Mouse (Mus musculus): ENCODE measurements around the gene Stx1b.
"Not testable (repeated sequence)": the region's sequence is repeated elsewhere in the genome, so short reads cannot be mapped to it uniquely, and the experiment has no call there.

Gene Stx1b

GRCm38 (mm10) chr7:127776878-127777473, 47.4 kb downstream of the Stx1b start:
- DNase-seq (ENCODE audit: low read depth, low spot score) = peak; percentile 95

DNA sequence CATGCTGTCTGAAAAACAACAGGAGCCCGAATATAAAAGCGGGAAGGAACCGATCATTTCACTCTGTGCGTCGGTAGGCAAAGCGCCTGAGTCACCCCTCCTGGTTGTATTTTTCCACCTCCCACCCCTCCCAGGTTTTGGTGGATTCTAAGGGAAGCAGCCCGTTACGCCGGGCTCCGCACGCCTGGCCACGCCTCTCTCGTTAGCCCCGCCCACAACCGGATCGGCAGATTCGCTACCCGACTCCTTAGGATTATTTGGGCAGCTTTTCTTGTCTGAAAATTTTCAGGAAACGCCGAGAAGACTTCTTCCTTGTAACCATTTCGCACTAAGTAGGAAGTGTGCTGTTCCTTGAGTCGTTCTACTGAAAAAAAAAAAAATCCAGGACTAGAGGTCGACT, 47.9 kb downstream of the Stx1b start, which contains the start of gene Setd1a:
TSS of gene Setd1a (plus strand) at position 245 of the 400 bp plus-strand sequence.
- DNase-seq (ENCODE audit: low read depth, low spot score) = peak; percentile 74

- not testable (repeated sequence) for DNase-seq (ENCODE audit: low read depth, low spot score)
Measured at GRCm38 (mm10) chr7:127775837-127776236, 48.5 kb downstream of the Stx1b start.

DNA sequence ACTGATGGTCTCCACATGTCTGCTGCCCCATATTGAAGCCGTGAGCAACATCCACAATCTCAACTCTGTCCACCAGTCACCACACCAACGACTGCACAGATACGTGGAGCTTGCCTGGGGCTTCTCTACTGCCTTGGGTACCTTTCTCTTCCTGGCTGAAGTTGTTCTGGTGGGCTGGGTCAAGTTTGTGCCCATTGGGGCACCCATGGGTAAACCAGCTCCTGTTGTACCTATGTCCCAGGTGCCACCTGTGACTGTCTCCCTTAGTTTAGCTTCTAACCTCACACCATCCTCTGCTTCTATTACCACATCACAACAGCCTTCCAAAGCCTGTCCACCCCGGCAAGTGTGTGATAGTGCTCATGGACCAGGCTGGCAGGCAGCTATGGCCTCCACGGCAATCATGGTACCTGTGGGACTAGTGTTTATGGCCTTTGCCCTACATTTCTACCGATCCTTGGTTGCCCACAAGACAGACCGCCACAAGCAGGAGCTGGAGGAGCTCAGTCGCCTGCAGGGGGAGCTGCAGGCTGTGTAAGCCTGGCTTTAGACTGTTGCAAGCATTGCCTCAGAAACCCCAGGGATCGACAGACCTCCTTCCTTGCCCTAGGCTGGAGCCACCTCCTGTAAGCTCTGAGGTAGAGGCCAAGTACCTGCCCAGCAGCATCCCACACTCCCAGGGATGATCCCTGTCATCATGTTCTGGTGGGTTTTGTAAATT, 50.5 kb downstream of the Stx1b start:
- peak; percentile 60 for DNase-seq (ENCODE audit: low read depth, low spot score)

GRCm38 (mm10) chr7:127772557-127772956, 51.8 kb downstream of the Stx1b start:
- DNase-seq (ENCODE audit: low read depth, low spot score) = no peak

DNA sequence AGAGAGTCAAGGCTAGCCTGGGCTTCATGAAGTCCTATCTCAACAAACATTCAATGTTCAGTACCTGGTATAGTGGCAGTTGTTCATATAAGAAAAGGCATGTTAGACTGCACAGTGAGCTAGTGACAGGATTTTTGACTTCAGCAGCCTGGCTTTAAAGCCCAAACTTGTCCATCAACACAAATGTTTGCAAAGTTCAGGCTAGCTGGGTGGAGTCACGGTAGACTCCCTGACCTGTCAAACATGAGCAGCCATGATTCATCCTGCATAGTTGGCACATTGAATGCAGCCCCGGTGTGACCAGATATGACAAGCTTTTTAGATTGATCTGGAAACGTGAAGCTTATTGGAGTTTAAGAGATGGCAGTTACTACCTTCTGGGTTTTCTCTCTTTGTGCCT, 52.3 kb downstream of the Stx1b start:
- no peak for DNase-seq (ENCODE audit: low read depth, low spot score)

- no peak for DNase-seq (ENCODE audit: low read depth, low spot score)
Measured at GRCm38 (mm10) chr7:127771262-127771661, 53.1 kb downstream of the Stx1b start.

DNA sequence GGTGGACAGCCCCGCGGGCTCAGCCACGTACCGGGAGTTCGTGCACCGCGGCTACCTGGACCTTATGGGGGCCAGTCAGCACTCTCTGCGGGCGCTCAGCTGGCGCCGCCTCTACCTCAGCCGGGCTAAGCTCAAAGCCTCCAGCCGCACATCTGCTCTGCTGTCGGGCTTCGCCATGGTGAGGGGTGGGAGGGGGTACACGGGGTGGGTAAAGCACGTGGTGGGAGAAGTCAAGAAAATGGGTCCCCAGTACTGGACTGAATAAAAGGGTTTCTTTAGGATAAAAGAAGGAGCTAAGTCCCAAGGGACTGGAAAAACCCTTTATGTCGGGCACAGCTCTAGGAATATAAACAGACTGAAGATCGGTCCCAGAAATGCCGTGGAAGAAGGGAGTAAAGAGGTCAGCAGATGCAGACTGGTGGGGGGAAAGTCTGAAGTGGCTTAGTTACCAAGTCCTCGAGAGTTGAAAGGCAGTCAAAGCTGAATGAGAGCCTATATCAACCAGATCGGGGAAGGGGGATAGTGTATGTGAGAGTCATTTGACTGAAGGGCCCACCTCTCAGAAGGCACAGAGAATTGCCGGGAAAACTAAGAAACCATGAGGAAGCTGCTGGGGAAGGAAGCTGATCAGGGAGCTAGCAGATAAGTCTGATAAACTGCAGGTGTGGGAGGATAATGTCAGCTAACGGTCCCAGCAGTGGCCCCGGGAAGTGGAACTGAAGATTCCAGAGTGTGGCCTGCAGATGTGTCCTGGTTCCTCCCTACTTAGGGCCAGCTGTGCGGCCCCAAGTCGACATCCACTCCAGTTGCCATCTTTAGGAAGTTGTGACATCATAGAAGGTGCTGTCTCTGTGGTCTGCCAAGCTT, 54.1 kb downstream of the Stx1b start:
- DNase-seq (ENCODE audit: low read depth, low spot score) = no peak

GRCm38 (mm10) chr7:127769651-127770038, 54.7 kb downstream of the Stx1b start, which contains the start of gene Orai3:
Gene Orai3, plus strand, starts transcription at chr7:127769815.
- no peak for DNase-seq (ENCODE audit: low read depth, low spot score)

GRCm38 (mm10) chr7:127768997-127769593, 55.3 kb downstream of the Stx1b start:
- peak; percentile 74 for DNase-seq (ENCODE audit: low read depth, low spot score)

DNA sequence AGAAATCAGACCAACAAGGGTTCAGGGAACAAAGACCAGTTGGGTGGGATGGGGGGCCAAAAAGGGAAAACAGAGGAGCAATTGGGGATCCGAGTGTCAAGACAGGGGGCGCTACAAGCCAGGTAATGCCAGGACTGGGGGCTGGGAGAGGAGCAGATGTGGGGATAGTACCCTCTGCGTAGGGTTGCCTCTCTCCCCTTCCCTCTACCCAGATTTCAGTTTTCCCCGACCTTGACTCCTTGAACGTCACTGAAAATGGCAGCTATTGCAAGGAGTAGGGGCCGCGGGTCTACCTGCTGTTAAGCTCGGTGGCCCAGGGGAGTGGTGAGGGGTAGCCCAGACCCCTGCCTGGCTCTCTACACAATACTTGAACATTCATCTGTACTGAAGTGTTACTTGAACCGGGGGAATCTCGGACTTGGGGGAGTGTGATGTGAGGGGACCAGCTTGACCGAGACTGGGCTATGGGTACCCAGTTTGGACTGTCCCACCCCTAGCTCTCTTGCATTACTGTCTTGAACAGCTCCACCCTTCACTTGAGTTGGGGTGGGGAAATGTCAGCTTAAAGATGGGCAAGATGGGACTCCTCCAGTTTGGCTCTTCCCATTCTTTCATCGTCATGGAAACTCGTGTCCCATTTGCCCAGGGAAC, 55.9 kb downstream of the Stx1b start:
- DNase-seq (ENCODE audit: low read depth, low spot score) = no peak

DNA sequence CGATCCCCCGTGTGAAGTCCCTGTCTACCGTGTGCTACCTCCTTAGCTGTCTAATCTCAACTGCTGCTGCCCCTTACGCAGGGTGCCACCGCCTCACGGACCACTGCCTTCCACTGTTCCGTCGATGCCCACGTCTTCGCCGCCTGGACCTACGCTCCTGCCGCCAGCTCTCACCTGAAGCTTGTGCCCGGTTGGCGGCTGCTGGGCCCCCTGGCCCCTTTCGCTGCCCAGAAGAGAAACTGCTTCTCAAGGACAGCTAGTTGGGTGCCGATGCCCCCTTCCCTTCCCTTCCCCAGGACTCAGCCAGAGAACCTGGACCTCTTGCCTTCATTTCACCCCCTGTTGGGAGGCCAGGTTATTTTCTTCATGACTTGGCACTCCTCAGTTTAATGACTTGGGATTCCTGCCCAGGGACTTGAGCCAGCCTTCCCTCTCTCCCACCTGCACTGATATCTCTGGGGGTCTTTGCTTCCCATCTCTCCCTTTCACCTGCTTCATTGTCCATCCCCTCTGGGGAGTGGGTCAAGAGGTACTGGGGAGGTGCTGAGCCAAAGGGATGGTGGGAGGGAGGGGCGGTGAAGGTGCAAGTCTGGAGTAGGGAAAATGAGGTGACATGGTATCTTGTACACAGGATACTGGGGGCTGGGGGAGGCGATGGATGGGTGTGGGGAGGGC, 56.5 kb downstream of the Stx1b start:
- DNase-seq (ENCODE audit: low read depth, low spot score) = no peak

DNA sequence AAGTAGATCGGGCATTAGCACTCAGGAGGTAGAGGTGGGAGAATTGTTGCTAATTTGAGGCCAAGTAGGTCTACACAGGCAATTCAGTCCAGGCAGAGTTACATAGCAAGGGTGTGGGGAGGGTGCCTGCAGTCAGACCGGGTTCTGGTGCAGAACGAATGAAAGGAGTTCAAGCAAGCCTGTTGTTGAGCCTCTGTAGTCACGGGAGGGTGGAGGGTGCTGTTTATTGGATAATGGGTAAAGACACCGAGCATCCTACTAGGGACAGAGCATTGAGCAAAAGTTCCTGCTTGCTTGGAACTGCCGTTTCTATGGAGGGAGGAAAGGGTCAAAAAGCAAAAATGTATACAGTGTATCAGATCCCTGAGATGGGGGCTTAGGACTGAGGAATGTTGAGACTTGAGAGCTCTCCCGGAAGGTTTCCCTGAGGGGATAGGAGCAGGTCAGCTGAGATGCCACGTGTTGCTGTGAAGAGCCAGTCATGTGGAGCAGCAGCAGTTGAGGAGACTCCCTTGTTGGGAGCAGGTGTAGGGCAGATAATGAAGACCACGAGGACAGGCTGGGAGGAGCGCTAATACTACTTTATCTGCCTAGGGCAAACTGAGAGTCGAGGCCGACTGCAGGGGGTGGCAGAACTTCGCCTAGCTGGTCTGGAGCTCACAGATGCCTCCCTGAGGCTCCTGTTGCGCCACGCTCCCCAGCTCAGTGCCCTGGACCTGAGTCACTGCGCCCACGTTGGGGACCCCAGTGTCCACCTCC, 57.3 kb downstream of the Stx1b start:
- peak; percentile 78 for DNase-seq (ENCODE audit: low read depth, low spot score)

DNA sequence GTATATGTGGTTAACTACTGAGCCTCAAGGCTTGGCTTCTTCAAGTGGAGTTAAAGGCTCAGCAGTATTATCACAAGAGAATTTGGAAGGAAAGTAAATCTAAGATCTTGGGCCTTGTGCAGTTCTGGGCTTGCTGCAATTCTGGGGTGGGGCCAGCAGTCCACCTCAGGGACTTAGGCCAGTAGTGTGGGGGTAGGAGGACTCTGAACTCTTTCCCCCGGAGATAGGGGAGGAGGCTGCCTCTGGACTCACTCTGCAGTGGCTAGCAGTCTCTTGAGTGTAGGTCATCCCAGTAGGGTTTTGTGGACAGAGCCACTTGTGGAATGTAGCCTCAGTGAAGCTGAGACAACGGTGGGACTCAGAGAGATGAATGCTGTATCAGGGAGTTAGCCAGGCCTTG, 58.6 kb downstream of the Stx1b start:
- no peak for DNase-seq (ENCODE audit: low read depth, low spot score)

GRCm38 (mm10) chr7:127763642-127764041, 60.7 kb downstream of the Stx1b start:
- no peak for DNase-seq (ENCODE audit: low read depth, low spot score)

GRCm38 (mm10) chr7:127761026-127761425, 63.3 kb downstream of the Stx1b start:
- DNase-seq (ENCODE audit: low read depth, low spot score) = peak; percentile 59

DNA sequence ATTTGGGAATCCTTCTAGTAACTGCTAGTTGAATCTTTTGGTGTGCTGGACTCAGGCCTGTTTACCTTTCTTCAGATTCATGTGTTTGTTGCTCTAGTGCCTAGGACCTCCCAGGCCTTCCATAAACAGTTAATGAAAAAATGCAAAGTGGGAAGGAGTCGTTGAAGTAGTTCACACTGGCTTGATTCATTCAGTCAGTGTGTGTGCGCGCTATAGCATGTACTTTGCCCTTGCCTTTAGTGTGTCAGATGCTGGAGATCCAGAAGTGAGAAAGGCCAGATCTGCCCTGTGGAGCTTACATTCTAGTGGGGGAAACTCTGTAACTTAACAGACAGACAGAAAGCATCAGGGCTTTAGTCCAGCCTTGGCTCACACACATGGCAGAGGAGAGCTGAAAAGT, 63.9 kb downstream of the Stx1b start:
- DNase-seq (ENCODE audit: low read depth, low spot score) = no peak

DNA sequence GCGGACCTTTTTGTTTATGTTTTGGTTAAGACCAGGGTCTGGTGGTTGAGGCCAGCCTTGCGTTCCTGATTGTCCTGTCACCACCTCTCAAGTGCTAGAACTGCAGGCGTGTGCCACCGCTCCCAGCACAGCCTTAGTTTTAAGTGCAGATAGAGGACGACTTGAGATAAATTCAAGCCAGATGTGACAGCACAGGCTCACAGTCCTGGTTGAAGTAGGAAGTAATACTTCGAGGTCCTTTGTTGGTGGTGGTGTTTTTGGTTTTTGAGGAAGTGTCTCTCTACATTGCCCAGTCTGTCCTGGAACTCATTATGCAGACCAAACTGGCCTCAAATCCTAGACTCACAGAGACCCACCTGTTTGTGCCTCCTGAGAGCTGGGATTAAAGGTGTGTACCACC, 64.6 kb downstream of the Stx1b start:
- no peak for DNase-seq (ENCODE audit: low read depth, low spot score)
